ENCODE assay signal across 8 mouse cellular contexts in genomic region chr9:121761091-121761665, GRCm38 (mm10). TPM values are rescaled to one million over a fixed set of nuclear protein-coding genes. Genes with fewer than 3 reads are reported as not detected.
DNase-seq lines count a peak whose midpoint lies in the region; ATAC-seq lines count a peak whose summit lies in the region.

No protein-coding gene starts in this region.

- peak overlapping the region; percentile 94 for H3K9ac ChIP-seq in limb, embryonic 12.5 days (replicated peaks)

- H3K27me3 ChIP-seq in limb, embryonic 12.5 days: no peaks in the 10 kb centered on the region

- no peak for ATAC-seq in limb, embryonic 12.5 days (ENCODE audit: insufficient number of reproducible peaks, insufficient read depth, low FRiP score, low TSS enrichment, low read depth)

- H3K4me2 ChIP-seq in limb, embryonic 12.5 days: peak overlapping the region; percentile 94

- no peaks in the 10 kb centered on the region for H3K9me3 ChIP-seq in limb, embryonic 12.5 days

- H3K27ac ChIP-seq in limb, embryonic 12.5 days: peak overlapping the region; percentile 96

- H3K4me3 ChIP-seq in limb, embryonic 12.5 days (replicated peaks): peak overlapping the region; percentile 84

- WGBS in limb, embryonic 12.5 days: 71% methylated on average over 10 of the region's 10 CpGs

- DNase-seq in adrenal gland, adult (ENCODE audit: inconsistent age in 2 of 2, low spot score in 1 of 2): peak; percentile 53 to 77
- no peak for DNase-seq in adrenal gland, postnatal 4 days (ENCODE audit: low spot score in 2 of 2)
- peak; percentile 66 for DNase-seq in urinary bladder, postnatal 14 days (ENCODE audit: low spot score)
- no peak for DNase-seq in urinary bladder, postnatal 10 days (ENCODE audit: low spot score)
- peak; percentile 49 to 60 for DNase-seq in urinary bladder, postnatal 4 days (ENCODE audit: low spot score in 2 of 2)
- no peak for DNase-seq in B cell, adult 2 months
- no peak for DNase-seq in frontal cortex, postnatal 25 days (ENCODE audit: low spot score in 2 of 2)

- peaks cover 51% of the 10 kb centered on the region for H3K36me3 ChIP-seq in limb, embryonic 12.5 days

- peaks cover 40% of the 10 kb centered on the region for H3K4me1 ChIP-seq in limb, embryonic 12.5 days (replicated peaks)

RNA-seq across cellular contexts. Expression of gene Zfp651, which starts 2.0 kb away (rescaled TPM):
- total RNA-seq in adrenal gland, postnatal 4 days (2021): 10 to 100 TPM; 66.6 to 72.6 TPM
- polyA plus RNA-seq in limb, embryonic 12.5 days (2016; fragmentation: Nextera tagmentation; extraction: Ambion mirVana): 13.7 and 16.7 TPM in 2 replicates

RNA-seq across cellular contexts. Expression of gene Klhl40, which starts 16.2 kb away (rescaled TPM):
- 1 to 10 TPM; 1.9 to 3.8 TPM for total RNA-seq in adrenal gland, postnatal 4 days (2021)
- 5.9 and 7.0 TPM in 2 replicates for polyA plus RNA-seq in limb, embryonic 12.5 days (2016; fragmentation: Nextera tagmentation; extraction: Ambion mirVana)

RNA-seq across cellular contexts. Expression of gene Hhatl, which starts 31.1 kb away (rescaled TPM):
- total RNA-seq in adrenal gland, postnatal 4 days (2021): 1 to 10 TPM; 1.5 to 4.5 TPM
- 0.19 and 0.22 TPM in 2 replicates for polyA plus RNA-seq in limb, embryonic 12.5 days (2016; fragmentation: Nextera tagmentation; extraction: Ambion mirVana)

RNA-seq across cellular contexts. Expression of gene Nktr, which starts 42.2 kb away (rescaled TPM):
- total RNA-seq in adrenal gland, postnatal 4 days (2021): 100 to 1,000 TPM; 102 to 124 TPM
- polyA plus RNA-seq in limb, embryonic 12.5 days (2016; fragmentation: Nextera tagmentation; extraction: Ambion mirVana): 68.4 and 71.5 TPM in 2 replicates

RNA-seq across cellular contexts. Expression of gene Ss18l2, which starts 51.0 kb away (rescaled TPM):
- total RNA-seq in adrenal gland, postnatal 4 days (2021): 10 to 100 TPM; 52.6 to 52.8 TPM
- 95.8 and 105 TPM in 2 replicates for polyA plus RNA-seq in limb, embryonic 12.5 days (2016; fragmentation: Nextera tagmentation; extraction: Ambion mirVana)

Comparison
In these comparisons a context has a peak if more than half of its experiments do, and no peak if none do; other contexts are left out.
1. DNase-seq: peak in adrenal gland, adult (2 of 2), urinary bladder, postnatal 14 days (single experiment) and urinary bladder, postnatal 4 days (2 of 2); none in adrenal gland, postnatal 4 days (0 of 2), urinary bladder, postnatal 10 days (single experiment), B cell, adult 2 months (0 of 2) and frontal cortex, postnatal 25 days (0 of 2).